In the genomic region with DNA sequence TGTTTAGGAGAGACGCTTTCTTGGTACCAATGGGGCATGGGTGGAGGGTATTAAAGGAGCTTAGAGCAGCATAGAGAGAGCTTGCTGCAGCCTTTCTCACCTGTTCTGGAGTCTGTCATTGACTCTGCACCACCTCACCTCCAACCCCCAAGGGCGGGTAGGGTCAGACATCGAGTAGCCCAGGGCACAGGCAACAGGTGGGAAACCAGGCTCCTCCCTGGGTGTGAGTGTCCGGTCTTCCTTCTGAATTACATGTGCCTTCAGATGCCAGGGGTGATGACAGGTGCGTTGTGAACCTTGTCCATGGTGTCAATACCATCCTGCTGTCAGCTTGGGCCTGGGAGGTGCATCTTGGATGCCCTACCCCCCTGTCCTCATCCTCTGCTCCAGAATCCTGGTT, we compare ENCODE assay signal across 21 mouse cellular contexts. TPM values are rescaled to one million over a fixed set of nuclear protein-coding genes. Genes with fewer than 3 reads are reported as not detected.
DNase-seq lines count a peak whose midpoint lies in the region; ATAC-seq and TF ChIP-seq lines count a peak whose summit lies in the region.
"Had no signal": no experiment of that assay in that cellular context is flagged by ENCODE, and none has a peak within 500 bp of the region (broad histone marks: within the 10 kb centered on the region; RNA-seq: fewer than 3 reads in every experiment).

No protein-coding gene starts in this region.

- H3K9ac ChIP-seq in heart, adult 2 months (ENCODE audit: low read depth, low read length) = no peak overlapping the region
- peak overlapping the region; percentile 94 for H3K9ac ChIP-seq in heart, embryonic 13.5 days
- H3K9ac ChIP-seq: forebrain, embryonic 13.5 days; forebrain, postnatal 0 days; hindbrain, embryonic 13.5 days had no signal

- peak; percentile 2; the same call in 1 of the 2 replicates for ATAC-seq in cerebellum, adult (ENCODE audit: insufficient number of reproducible peaks, low FRiP score, low TSS enrichment)
- ATAC-seq in heart, embryonic 13.5 days (ENCODE audit: extremely low read depth, insufficient number of reproducible peaks, low FRiP score, low TSS enrichment) = no peak
- ATAC-seq: CD4-positive, CD25-positive, alpha-beta regulatory T cell, adult 4 months; forebrain, embryonic 13.5 days; forebrain, postnatal 0 days; hindbrain, postnatal 0 days had no signal

- peak overlapping the region; percentile 60 for H3K4me2 ChIP-seq in heart, embryonic 13.5 days
- peak overlapping the region; percentile 18 for H3K4me2 ChIP-seq in myocyte (ENCODE audit: low read depth)
- H3K4me2 ChIP-seq: forebrain, embryonic 13.5 days; hindbrain, embryonic 13.5 days had no signal

- no peak for TF ChIP-seq CTCF in heart, adult 2 months (IDR thresholded peaks at IDR 0.05)

- no peak for DNase-seq in cerebellum, adult 9-10 months
- DNase-seq in heart, adult 2 months = no peak
- DNase-seq in heart, adult 9 months (ENCODE audit: low spot score in 2 of 2) = no peak
- DNase-seq in heart, adult 18-20 months = no peak
- DNase-seq in limb, embryonic 10.5 days (ENCODE audit: low spot score) = no peak
- DNase-seq: adrenal gland, adult 8-10 months; adrenal gland, postnatal 36 days; forebrain, postnatal 0 days; kidney, adult 11 months; kidney, adult 9 months had no signal

- TF ChIP-seq EP300 in heart, adult 2 months (IDR thresholded peaks at IDR 0.05; ENCODE audit: insufficient read depth, low read depth, low read length) = no peak

- peaks cover 10% of the 10 kb centered on the region for H3K4me1 ChIP-seq in heart, adult 2 months (ENCODE audit: control insufficient read depth, insufficient read depth, low read length)
- H3K4me1 ChIP-seq in heart, embryonic 13.5 days = peaks cover 63% of the 10 kb centered on the region
- H3K4me1 ChIP-seq in limb, embryonic 10.5 days = peaks cover 8% of the 10 kb centered on the region; the same call in 1 of the 2 replicates

- H3K79me2 ChIP-seq in heart, adult 2 months (replicated peaks; ENCODE audit: control insufficient read depth, insufficient read depth, low read length) = no peaks in the 10 kb centered on the region
- peaks cover 12% of the 10 kb centered on the region for H3K79me2 ChIP-seq in myocyte (ENCODE audit: control insufficient read depth, insufficient read depth)

- H3K4me3 ChIP-seq in heart, adult 2 months = no peak overlapping the region
- H3K4me3 ChIP-seq in heart, embryonic 13.5 days = no peak overlapping the region
- H3K4me3 ChIP-seq in myocyte = no peak overlapping the region
- no peak overlapping the region for H3K4me3 ChIP-seq in limb, embryonic 10.5 days
- H3K4me3 ChIP-seq: embryonic facial prominence, embryonic 10.5 days; forebrain, embryonic 13.5 days; hindbrain, embryonic 13.5 days had no signal

- H3ac ChIP-seq in myocyte (ENCODE audit: control insufficient read depth, insufficient read length) = no peak overlapping the region

- no peaks in the 10 kb centered on the region for H3K9me3 ChIP-seq in heart, embryonic 13.5 days
- H3K9me3 ChIP-seq in limb, embryonic 10.5 days (replicated peaks) = no peaks in the 10 kb centered on the region
- H3K9me3 ChIP-seq: embryonic facial prominence, embryonic 10.5 days; forebrain, embryonic 13.5 days; G1E; hindbrain, embryonic 13.5 days had no signal

- H3K36me3 ChIP-seq in heart, adult 2 months (ENCODE audit: control insufficient read depth, insufficient read depth, low read length) = no peaks in the 10 kb centered on the region
- H3K36me3 ChIP-seq in heart, embryonic 13.5 days = peaks cover 3% of the 10 kb centered on the region
- H3K36me3 ChIP-seq in myocyte (ENCODE audit: control insufficient read depth, insufficient read depth) = no peaks in the 10 kb centered on the region
- no peaks in the 10 kb centered on the region for H3K36me3 ChIP-seq in limb, embryonic 10.5 days
- H3K36me3 ChIP-seq: embryonic facial prominence, embryonic 10.5 days; G1E; hindbrain, embryonic 13.5 days had no signal

- H3K27me3 ChIP-seq in heart, adult 2 months (ENCODE audit: control insufficient read depth, insufficient read depth, low read length) = no peaks in the 10 kb centered on the region
- no peaks in the 10 kb centered on the region for H3K27me3 ChIP-seq in heart, embryonic 13.5 days (replicated peaks)
- no peaks in the 10 kb centered on the region for H3K27me3 ChIP-seq in myocyte (ENCODE audit: control insufficient read depth, insufficient read depth, insufficient read length)
- no peaks in the 10 kb centered on the region for H3K27me3 ChIP-seq in limb, embryonic 10.5 days (ENCODE audit: low read depth, poor library complexity, severe bottlenecking)
- H3K27me3 ChIP-seq: forebrain, embryonic 13.5 days; hindbrain, embryonic 13.5 days had no signal

- H3K27ac ChIP-seq in heart, adult 2 months = peak overlapping the region; percentile 97
- H3K27ac ChIP-seq in heart, embryonic 13.5 days (replicated peaks) = peak overlapping the region; percentile 99
- no peak overlapping the region for H3K27ac ChIP-seq in limb, embryonic 10.5 days
- H3K27ac ChIP-seq: embryonic facial prominence, embryonic 10.5 days; forebrain, embryonic 13.5 days; hindbrain, embryonic 13.5 days; hindbrain, postnatal 0 days had no signal

- no peak for TF ChIP-seq POLR2A in heart, adult 2 months (IDR thresholded peaks at IDR 0.05; ENCODE audit: insufficient read depth, low read depth, low read length)
- TF ChIP-seq POLR2A in myocyte (IDR thresholded peaks at IDR 0.05; ENCODE audit: insufficient read length, low read depth) = no peak

- intact Hi-C loops in heart, adult 2 months (cut with DNase I) = no loop called here

- WGBS in heart, adult 2 months = 65% methylated on average over 5 of the region's 5 CpGs
- whole genome bisulfite sequencing in heart, embryonic 13.5 days = 63% methylated on average over 5 of the region's 5 CpGs
- 82% methylated on average over 5 of the region's 5 CpGs for WGBS in limb, embryonic 10.5 days

TF ChIP-seq in myocyte, 11 proteins besides CTCF, POLR2A, EP300 and RAD21:
- TF ChIP-seq MYOG (IDR thresholded peaks at IDR 0.05; ENCODE audit: control insufficient read depth in 1 of 3, insufficient read depth in 1 of 3, insufficient read length in 2 of 3, low read depth in 2 of 3) (peak in 2 of 3 experiments; percentile 6 to 67), MYOD1 (IDR thresholded peaks at IDR 0.05; ENCODE audit: control insufficient read depth in 1 of 3, insufficient read length in 2 of 3, low read depth in 2 of 3) (peak in 1 of 3 experiments; percentile 70), REST (IDR thresholded peaks at IDR 0.05; ENCODE audit: insufficient read depth, insufficient read length) (no peak), POLR2AphosphoS2 (IDR thresholded peaks at IDR 0.05; ENCODE audit: insufficient read length, low read depth) (no peak), MAX (IDR thresholded peaks at IDR 0.05; ENCODE audit: low read depth) (no peak)

RNA-seq across cellular contexts. Expression of gene Xirp1, which starts 1.2 kb away (rescaled TPM):
- total RNA-seq in heart, adult 2 months (2021) = 100 to 1,000 TPM; 118 to 133 TPM
- polyA plus RNA-seq in heart, adult 2 months (2012; rRNA removed) = 55.5 and 72.8 TPM in 2 replicates
- 44.6 and 47.2 TPM in 2 replicates for polyA plus RNA-seq in heart, embryonic 13.5 days (2015; fragmentation: Nextera tagmentation; extraction: Ambion mirVana)
- 100 to 1,000 TPM; 145 to 150 TPM for total RNA-seq in heart, adult 18-20 months (2021)
- polyA plus RNA-seq in myocyte (2012; fragmentation: generic; extraction: Trizol) = 35.6 TPM
- 0.05 and 0.09 TPM in 2 replicates for polyA plus RNA-seq in limb, embryonic 10.5 days (2016; fragmentation: Nextera tagmentation; extraction: Ambion mirVana)
- total RNA-seq: forebrain, postnatal 0 days; hematopoietic stem cell, adult 5-6 weeks had no signal
- polyA plus RNA-seq: CD4-positive, CD25-positive, alpha-beta regulatory T cell, adult 4 months; forebrain, embryonic 13.5 days; forebrain, postnatal 0 days; G1E; intestine, embryonic 14.5 days had no signal

RNA-seq across cellular contexts. Expression of gene Csrnp1, which starts 40.2 kb away (rescaled TPM):
- 10 to 100 TPM; 21.1 to 21.6 TPM for total RNA-seq in heart, adult 2 months (2021)
- 23.6 and 28.7 TPM in 2 replicates for polyA plus RNA-seq in heart, adult 2 months (2012; rRNA removed)
- polyA plus RNA-seq in heart, embryonic 13.5 days (2015; fragmentation: Nextera tagmentation; extraction: Ambion mirVana) = 5.7 and 6.8 TPM in 2 replicates
- 10 to 100 TPM; 16.7 to 20.7 TPM for total RNA-seq in heart, adult 18-20 months (2021)
- 9.2 TPM for polyA plus RNA-seq in myocyte (2012; fragmentation: generic; extraction: Trizol)
- polyA plus RNA-seq in limb, embryonic 10.5 days (2016; fragmentation: Nextera tagmentation; extraction: Ambion mirVana) = 3.2 and 3.5 TPM in 2 replicates

RNA-seq across cellular contexts. Expression of gene Cx3cr1, which starts 45.1 kb away (rescaled TPM):
- total RNA-seq in heart, adult 2 months (2021) = 1 to 10 TPM; 1.2 to 3.7 TPM
- 4.4 and 6.4 TPM in 2 replicates for polyA plus RNA-seq in heart, adult 2 months (2012; rRNA removed)
- 7.2 and 9.3 TPM in 2 replicates for polyA plus RNA-seq in heart, embryonic 13.5 days (2015; fragmentation: Nextera tagmentation; extraction: Ambion mirVana)
- total RNA-seq in heart, adult 18-20 months (2021) = under 1 TPM; 0.80 to 0.92 TPM
- polyA plus RNA-seq in myocyte (2012; fragmentation: generic; extraction: Trizol) = not detected
- 2.5 and 4.0 TPM in 2 replicates for polyA plus RNA-seq in limb, embryonic 10.5 days (2016; fragmentation: Nextera tagmentation; extraction: Ambion mirVana)
- polyA plus RNA-seq: G1E had no signal

Comparison
In these comparisons a context has a peak if more than half of its experiments do, and no peak if none do; other contexts are left out.
1. RNA of gene Xirp1, which starts 1.2 kb away (polyA plus RNA-seq): 55.5 to 72.8 TPM in heart, adult 2 months, 44.6 to 47.2 TPM in heart, embryonic 13.5 days and 35.6 TPM in myocyte (single experiment); 0.05 to 0.09 TPM in limb, embryonic 10.5 days; every median in the first group is over 10 times any median in the second.